Mouse (Mus musculus): ENCODE measurements around the gene Lipo3. TPM values are rescaled to one million over a fixed set of nuclear protein-coding genes. Genes with fewer than 3 reads are reported as not detected.

The Lipo3 gene
- total RNA-seq, 1 experiment: 8.7 TPM

GRCm38 (mm10) chr19:33517680-33518079, 244.1 kb downstream of the Lipo3 start, which contains the start of gene Lipo4:
Gene Lipo4, minus strand, starts transcription at chr19:33517780.
- no peak within 1 kb of the TSS for H3K27ac ChIP-seq (ENCODE audit: insufficient read depth, low read depth, low read length, poor library complexity, severe bottlenecking)
- H3K4me3 ChIP-seq (ENCODE audit: insufficient read depth in 1 of 2, low read depth in 1 of 2, low read length in 2 of 2, poor library complexity in 1 of 2, severe bottlenecking in 1 of 2): no peak within 1 kb of the TSS
- H3K9me3 ChIP-seq (ENCODE audit: control insufficient read depth, insufficient read depth, low read depth, low read length): no peaks in the 10 kb centered on the region
- H3K9ac ChIP-seq (ENCODE audit: insufficient read depth, low read depth, low read length, poor library complexity, severe bottlenecking): no peak within 1 kb of the TSS
- DNase-seq (ENCODE audit: low read depth, low spot score): no peak
- H3K36me3 ChIP-seq (ENCODE audit: control insufficient read depth, insufficient read depth, low read length, poor library complexity, severe bottlenecking): no peaks in the 10 kb centered on the region
- no peaks in the 10 kb centered on the region for H3K4me1 ChIP-seq (ENCODE audit: control insufficient read depth in 2 of 2, insufficient read depth in 2 of 2, low read length in 2 of 2, poor library complexity in 1 of 2)
- TF ChIP-seq MAFK (IDR thresholded peaks at IDR 0.05; ENCODE audit: insufficient read depth, low read depth, low read length): no peak
- no peak for TF ChIP-seq ZC3H11A (IDR thresholded peaks at IDR 0.05; ENCODE audit: borderline replicate concordance, low read depth, low read length)
- no peak for TF ChIP-seq ZNF384 (IDR thresholded peaks at IDR 0.05; ENCODE audit: low read depth, low read length)
- TF ChIP-seq CHD2 (IDR thresholded peaks at IDR 0.05; ENCODE audit: low read depth, low read length): no peak
- no peak for TF ChIP-seq HCFC1 (IDR thresholded peaks at IDR 0.05; ENCODE audit: borderline replicate concordance, insufficient read depth, low read length)
- in situ Hi-C loops (cut with MboI; ENCODE audit: low sequenced_read_pairs in 2 of 2, unreplicated experiment in 2 of 2): no loop called here

Other genes starting within 250 kb of the Lipo3 start
- not detected in 2 replicates for gene Lipo4, start 244.2 kb downstream of the Lipo3 start, total RNA-seq (2012; rRNA removed)
- gene Gm8978, start 136.7 kb downstream of the Lipo3 start, total RNA-seq (2012; rRNA removed): not detected in 2 replicates
- 1.6 and 1.8 TPM in 2 replicates for gene Lipo2, start 10.6 kb downstream of the Lipo3 start, total RNA-seq (2012; rRNA removed)
- not detected in 2 replicates for gene Lipo1, start 25.5 kb upstream of the Lipo3 start, total RNA-seq (2012; rRNA removed)
- not detected in 2 replicates for gene Lipf, start 199.2 kb upstream of the Lipo3 start, total RNA-seq (2012; rRNA removed)
- gene Lipk, start 246.3 kb upstream of the Lipo3 start, total RNA-seq (2012; rRNA removed): not detected in 2 replicates